ENCODE assay signal across 15 mouse cellular contexts in the genomic region with DNA sequence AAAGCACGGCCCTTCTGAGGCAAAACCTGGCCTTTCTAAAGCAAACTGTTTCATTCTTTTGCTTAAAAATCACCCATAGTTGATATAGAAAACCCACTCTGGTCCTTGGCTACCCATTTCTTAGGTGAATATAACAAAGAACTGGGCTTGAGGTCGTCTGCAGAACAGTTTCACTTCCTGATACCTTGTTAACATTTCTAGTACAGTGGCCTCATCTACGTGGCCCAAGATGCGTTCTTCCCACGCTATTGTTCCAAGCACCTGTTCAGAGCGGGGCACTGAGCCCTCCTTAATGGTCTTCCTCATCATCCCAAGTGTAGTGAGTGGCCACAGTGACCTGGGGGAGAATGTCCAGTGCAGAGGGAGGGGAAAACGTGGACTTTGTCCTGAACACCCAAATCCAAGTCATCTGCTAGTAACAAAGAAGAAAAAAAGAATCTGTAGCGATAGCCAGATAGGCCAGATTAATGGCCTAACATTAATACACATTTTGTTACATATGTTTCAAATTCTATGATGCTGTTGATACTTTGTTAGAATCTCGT. TPM values are rescaled to one million over a fixed set of nuclear protein-coding genes. Genes with fewer than 3 reads are reported as not detected.
DNase-seq lines count a peak whose midpoint lies in the region; ATAC-seq lines count a peak whose summit lies in the region.
"Had no signal": no experiment of that assay in that cellular context is flagged by ENCODE, and none has a peak within 500 bp of the region (broad histone marks: within the 10 kb centered on the region; RNA-seq: fewer than 3 reads in every experiment).

No protein-coding gene starts in this region.

- ATAC-seq in heart, embryonic 16.5 days (replicated peaks; ENCODE audit: extremely low read depth, insufficient read depth, low FRiP score): no peak
- ATAC-seq: forebrain, postnatal 0 days; lung, postnatal 0 days had no signal

- peaks cover 16% of the 10 kb centered on the region for H3K4me1 ChIP-seq in heart, embryonic 16.5 days (ENCODE audit: control insufficient read depth, insufficient read depth, low read length)
- peaks cover 10% of the 10 kb centered on the region for H3K4me1 ChIP-seq in heart, embryonic 10.5 days
- H3K4me1 ChIP-seq: forebrain, embryonic 10.5 days; hindbrain, embryonic 12.5 days; midbrain, embryonic 12.5 days had no signal

- 0 out of 2 replicates have a peak overlapping the region, but pooled peaks have one; percentile 26 for H3K9ac ChIP-seq in heart, embryonic 16.5 days (ENCODE audit: low read length)
- H3K9ac ChIP-seq: forebrain, postnatal 0 days; hindbrain, embryonic 12.5 days; midbrain, embryonic 12.5 days had no signal

- H3K36me3 ChIP-seq in heart, embryonic 16.5 days (ENCODE audit: control insufficient read depth, insufficient read depth): no peaks in the 10 kb centered on the region
- no peaks in the 10 kb centered on the region for H3K36me3 ChIP-seq in heart, embryonic 10.5 days
- H3K36me3 ChIP-seq: forebrain, embryonic 10.5 days; hindbrain, embryonic 12.5 days; midbrain, embryonic 12.5 days had no signal

- H3K27ac ChIP-seq in heart, embryonic 16.5 days (ENCODE audit: low read length): peak overlapping the region; percentile 56
- H3K27ac ChIP-seq in heart, embryonic 10.5 days: no peak overlapping the region
- H3K27ac ChIP-seq: forebrain, embryonic 10.5 days; hindbrain, embryonic 12.5 days; midbrain, embryonic 12.5 days had no signal

- WGBS in heart, embryonic 16.5 days: 84% methylated on average over 9 of the region's 9 CpGs
- WGBS in heart, embryonic 10.5 days: 82% methylated on average over 9 of the region's 9 CpGs

- no peak overlapping the region for H3K4me3 ChIP-seq in heart, embryonic 16.5 days (ENCODE audit: low read length)
- no peak overlapping the region for H3K4me3 ChIP-seq in heart, embryonic 10.5 days
- H3K4me3 ChIP-seq: forebrain, embryonic 10.5 days; hindbrain, embryonic 12.5 days; midbrain, embryonic 12.5 days had no signal

- no peak for DNase-seq in heart, embryonic 10.5 days (ENCODE audit: low spot score)
- DNase-seq in kidney, postnatal 25 days: peak; percentile 38 to 69
- no peak for DNase-seq in kidney, postnatal 14 days
- peak; percentile 85 for DNase-seq in A20 (ENCODE audit: low read depth, low spot score)
- DNase-seq in induced T-regulatory cell, adult 2 months (ENCODE audit: low read depth): peak; percentile 43
- no peak for DNase-seq in natural killer cell, adult 2 months (ENCODE audit: low spot score in 2 of 2)
- no peak for DNase-seq in retina, postnatal 1 day
- DNase-seq: cerebellum, adult 18-20 months; cerebellum, postnatal 36 days; forebrain, postnatal 0 days had no signal

- H3K27me3 ChIP-seq in heart, embryonic 16.5 days (ENCODE audit: control insufficient read depth, insufficient read depth, low read length): no peaks in the 10 kb centered on the region
- no peaks in the 10 kb centered on the region for H3K27me3 ChIP-seq in heart, embryonic 10.5 days (ENCODE audit: insufficient read depth, poor library complexity, severe bottlenecking)
- H3K27me3 ChIP-seq: hindbrain, embryonic 12.5 days; midbrain, embryonic 12.5 days had no signal

- H3K4me2 ChIP-seq in heart, embryonic 16.5 days (ENCODE audit: low read depth, low read length): no peak overlapping the region
- H3K4me2 ChIP-seq: hindbrain, embryonic 12.5 days; midbrain, embryonic 12.5 days had no signal

- H3K9me3 ChIP-seq in heart, embryonic 16.5 days (replicated peaks; ENCODE audit: control insufficient read depth, low read length): no peaks in the 10 kb centered on the region
- no peaks in the 10 kb centered on the region for H3K9me3 ChIP-seq in heart, embryonic 10.5 days
- H3K9me3 ChIP-seq: forebrain, embryonic 10.5 days; hindbrain, embryonic 12.5 days; midbrain, embryonic 12.5 days had no signal

RNA-seq across cellular contexts. Expression of a gene that starts 11.5 kb away (rescaled TPM):
- 39.4 and 49.4 TPM in 2 replicates for polyA plus RNA-seq in heart, embryonic 16.5 days (2015; fragmentation: Nextera tagmentation; extraction: Ambion mirVana)
- 19.4 and 22.1 TPM in 2 replicates for polyA plus RNA-seq in heart, embryonic 10.5 days (2016; fragmentation: Nextera tagmentation; extraction: Ambion mirVana)

Comparison
In these comparisons a context has a peak if more than half of its experiments do, and no peak if none do; other contexts are left out.
1. DNase-seq: peak in kidney, postnatal 25 days (2 of 2), A20 (single experiment) and induced T-regulatory cell, adult 2 months (single experiment); none in heart, embryonic 10.5 days (single experiment), kidney, postnatal 14 days (single experiment), natural killer cell, adult 2 months (0 of 2) and retina, postnatal 1 day (single experiment).